Mouse (Mus musculus): ENCODE data around the gene Rbm15. TPM values are rescaled to one million over a fixed set of nuclear protein-coding genes. Genes with fewer than 3 reads are reported as not detected.

Gene Rbm15
- 4.0 and 4.3 TPM in 2 replicates for polyA plus RNA-seq (2012; rRNA removed)

DNA sequence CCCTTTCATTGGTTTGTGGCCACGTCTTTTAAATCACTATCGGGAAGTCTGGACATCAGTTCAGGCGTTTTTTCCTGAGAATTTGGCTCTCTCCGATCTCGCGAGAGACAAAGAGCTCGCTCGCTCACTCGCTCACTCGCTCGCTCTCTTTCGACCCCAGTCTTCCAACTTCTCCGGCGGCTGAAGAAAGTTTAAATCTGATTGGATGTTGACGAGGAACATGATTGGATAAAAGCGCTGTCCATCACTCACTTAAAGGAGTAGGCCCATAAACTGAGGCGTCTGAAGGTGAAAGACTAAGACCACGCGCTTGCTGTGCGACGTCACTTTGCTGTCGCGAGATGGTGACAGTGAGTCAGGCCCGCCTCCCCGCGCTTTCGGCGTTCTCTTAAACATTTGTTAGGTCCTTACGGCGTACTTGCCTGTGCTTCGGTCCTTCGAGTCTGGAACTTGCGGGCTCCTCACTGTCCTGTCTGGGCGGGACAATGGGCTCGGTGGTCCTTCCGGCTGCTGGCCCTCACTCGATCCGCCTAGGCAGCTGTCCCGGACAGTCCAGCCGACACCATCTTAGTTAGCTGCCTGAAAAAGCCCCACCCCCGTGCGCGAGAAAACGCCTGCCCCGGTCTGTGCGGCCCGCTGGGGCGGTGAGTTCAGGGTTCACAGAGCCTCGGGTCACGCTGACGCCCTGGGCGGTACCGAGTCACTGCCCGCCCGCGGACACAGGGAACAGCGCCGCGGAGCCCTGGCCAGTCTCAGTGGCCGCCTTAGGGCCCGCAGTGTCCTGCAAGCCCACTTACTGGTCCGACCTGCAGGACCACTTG lies at the start of gene Rbm15:
Gene Rbm15, minus strand, starts transcription at position 293 of the 821 bp plus-strand sequence.

DNA sequence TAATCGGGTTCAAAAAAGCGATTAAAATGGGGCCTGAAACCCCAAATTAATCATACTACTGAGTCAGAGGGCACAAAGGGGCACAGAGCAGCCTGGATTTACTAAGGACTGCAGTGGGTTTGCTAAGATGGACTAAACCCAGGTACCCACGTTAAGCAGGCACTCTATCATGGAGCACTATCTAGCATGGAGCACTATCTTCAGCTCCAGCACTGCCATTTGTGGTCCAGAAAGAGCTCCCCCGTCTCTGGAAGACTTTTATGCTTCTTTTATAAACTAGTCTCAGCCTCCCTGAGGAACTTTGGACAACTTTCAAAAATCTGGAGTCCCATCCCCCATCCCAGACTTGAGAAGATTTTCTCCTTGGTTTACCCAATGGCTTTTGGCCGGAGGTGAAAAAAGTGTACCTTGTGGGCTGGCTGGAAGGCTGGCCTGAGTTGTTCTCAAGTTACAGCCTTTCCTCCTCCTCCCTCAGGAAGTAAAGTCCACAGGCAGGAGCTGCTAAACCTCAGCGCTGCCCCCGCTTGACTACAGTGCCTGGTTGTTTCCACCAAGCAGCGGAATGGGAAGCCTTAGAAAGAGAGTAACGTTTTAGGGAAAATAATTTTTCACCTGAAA lies 42.6 kb downstream of the Rbm15 start, which contains the start of gene Slc16a4:
Gene Slc16a4, plus strand, starts transcription at position 467 of the 618 bp plus-strand sequence.

DNA sequence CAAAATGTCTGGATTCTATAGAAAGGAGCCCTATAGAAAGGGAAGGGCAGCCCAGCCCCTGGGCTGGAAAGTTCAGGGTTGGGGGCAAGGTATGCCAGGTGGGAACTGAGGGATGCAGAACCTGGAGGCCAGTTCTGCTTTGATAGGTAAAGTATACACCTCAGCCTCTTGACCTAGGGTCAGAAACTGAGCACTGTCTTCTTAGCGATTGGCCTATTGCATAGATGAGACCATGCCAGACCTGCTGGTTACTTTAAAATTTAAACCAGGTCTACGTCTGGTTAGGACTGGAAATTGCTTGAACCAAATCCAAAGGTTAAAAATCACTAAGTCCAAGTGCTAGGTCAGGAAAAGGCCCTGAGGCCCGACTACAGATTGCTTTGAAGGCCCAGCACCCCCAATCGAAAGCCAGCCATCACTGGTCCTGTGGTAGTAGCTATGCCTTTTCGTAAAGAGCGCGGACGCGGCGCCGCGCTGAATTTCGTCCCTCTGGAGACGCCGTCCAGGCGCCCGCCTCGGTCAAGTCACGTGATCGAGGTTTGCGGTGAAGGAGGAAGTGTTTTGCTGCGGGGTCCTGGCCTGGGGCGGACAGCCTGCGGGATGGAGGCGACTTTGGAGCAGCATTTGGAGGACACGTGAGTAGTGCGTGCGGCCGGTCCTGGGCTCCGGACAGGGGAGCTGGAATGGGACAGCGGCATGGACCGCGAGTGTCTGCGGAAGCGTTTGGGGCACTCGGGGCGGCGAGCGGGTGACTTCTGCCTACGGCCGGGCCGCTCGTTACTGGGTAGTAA lies 54.8 kb downstream of the Rbm15 start, which contains the start of gene Lamtor5:
Gene Lamtor5, plus strand, starts transcription at position 380 of the 791 bp plus-strand sequence.

Other genes starting within 250 kb of the Rbm15 start
- gene Kcna2, start 232.5 kb downstream of the Rbm15 start, polyA plus RNA-seq (2012; rRNA removed), result 4.1 and 4.9 TPM in 2 replicates
- not detected in 2 replicates for gene Kcna10, start 150.6 kb downstream of the Rbm15 start, polyA plus RNA-seq (2012; rRNA removed)
- 0.41 and 0.44 TPM in 2 replicates for gene Cym, start 111.9 kb downstream of the Rbm15 start, polyA plus RNA-seq (2012; rRNA removed)
- not detected in 2 replicates for gene A630076J17Rik, start 103.1 kb downstream of the Rbm15 start, polyA plus RNA-seq (2012; rRNA removed)
- 0.41 and 0.45 TPM in 2 replicates for gene Prok1, start 94.0 kb downstream of the Rbm15 start, polyA plus RNA-seq (2012; rRNA removed)
- 122 and 138 TPM in 2 replicates for gene Lamtor5, start 54.8 kb downstream of the Rbm15 start, polyA plus RNA-seq (2012; rRNA removed)
- gene Slc16a4, start 42.4 kb downstream of the Rbm15 start, polyA plus RNA-seq (2012; rRNA removed), result 1.0 and 1.1 TPM in 2 replicates
- 20.4 and 21.8 TPM in 2 replicates for gene Kcnc4, start 125.9 kb upstream of the Rbm15 start, polyA plus RNA-seq (2012; rRNA removed)
- 57.2 and 65.0 TPM in 2 replicates for gene Slc6a17, start 184.3 kb upstream of the Rbm15 start, polyA plus RNA-seq (2012; rRNA removed)
- gene Ubl4b, start 221.4 kb upstream of the Rbm15 start, polyA plus RNA-seq (2012; rRNA removed), result 0.05 TPM in 1 of 2 replicates, not detected in the other

All from central nervous system, embryonic 18 days (tissue).